Mouse (Mus musculus) thymus, postnatal 36 days (tissue): ENCODE data around the gene Lefty2.
"Not testable (repeated sequence)": the region's sequence is repeated elsewhere in the genome, so short reads cannot be mapped to it uniquely, and the experiment has no call there.

Source experiments
- DNase-seq, 2 experiments: peaks; one replicate each; pipeline ENCODE4 v3.0.0; 2022; ENCODE audit warnings: mixed read lengths in 2 of 2

Lefty2 gene

GRCm38 (mm10) chr1:180936610-180937398, 43.9 kb downstream of the Lefty2 start:
- DNase-seq: not testable (repeated sequence)

- DNase-seq: not testable (repeated sequence)
Measured at GRCm38 (mm10) chr1:180937631-180938030, 44.7 kb downstream of the Lefty2 start.

DNA sequence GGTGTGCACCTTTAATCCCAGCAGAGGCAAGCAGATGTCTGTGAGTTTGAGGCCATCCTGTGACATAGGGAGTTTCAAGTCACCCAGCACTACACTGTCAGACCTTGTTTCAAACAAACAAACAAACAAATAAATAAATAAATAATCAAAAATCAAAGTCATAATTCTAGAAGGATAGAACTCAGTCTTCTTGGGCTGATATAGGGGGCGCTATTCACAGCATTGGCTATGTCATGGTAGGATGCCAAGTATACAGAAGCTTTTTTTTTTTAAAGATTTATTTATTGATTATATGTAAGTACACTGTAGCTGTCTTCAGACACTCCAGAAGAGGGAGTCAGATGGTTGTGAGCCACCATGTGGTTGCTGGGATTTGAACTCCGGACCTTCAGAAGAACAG, 45.9 kb downstream of the Lefty2 start:
- not testable (repeated sequence) for DNase-seq

- DNase-seq: no peak
Measured at GRCm38 (mm10) chr1:180940776-180941460, 48.0 kb downstream of the Lefty2 start.

DNA sequence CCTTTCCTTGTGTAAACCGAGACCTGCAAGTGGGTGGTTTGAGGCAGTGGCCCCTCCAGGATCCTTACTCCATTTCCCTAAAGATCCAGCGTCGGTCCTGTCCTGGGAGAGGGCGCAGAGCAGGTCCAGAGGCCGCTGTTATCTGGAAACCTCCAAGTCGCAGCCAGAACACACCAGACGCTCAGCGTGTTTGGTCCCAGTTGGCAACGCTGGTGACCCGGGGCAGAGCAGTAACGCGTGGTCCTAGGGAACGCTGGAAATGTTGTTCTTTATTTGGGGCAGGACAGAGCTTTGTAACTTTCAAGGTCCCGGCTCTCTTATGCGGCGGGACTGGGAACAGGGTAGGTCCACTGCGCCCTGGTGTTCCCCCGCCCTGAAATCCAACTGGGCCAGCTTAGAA, 48.8 kb downstream of the Lefty2 start:
- peak in 1 of 2 experiments; percentile 19 for DNase-seq

DNA sequence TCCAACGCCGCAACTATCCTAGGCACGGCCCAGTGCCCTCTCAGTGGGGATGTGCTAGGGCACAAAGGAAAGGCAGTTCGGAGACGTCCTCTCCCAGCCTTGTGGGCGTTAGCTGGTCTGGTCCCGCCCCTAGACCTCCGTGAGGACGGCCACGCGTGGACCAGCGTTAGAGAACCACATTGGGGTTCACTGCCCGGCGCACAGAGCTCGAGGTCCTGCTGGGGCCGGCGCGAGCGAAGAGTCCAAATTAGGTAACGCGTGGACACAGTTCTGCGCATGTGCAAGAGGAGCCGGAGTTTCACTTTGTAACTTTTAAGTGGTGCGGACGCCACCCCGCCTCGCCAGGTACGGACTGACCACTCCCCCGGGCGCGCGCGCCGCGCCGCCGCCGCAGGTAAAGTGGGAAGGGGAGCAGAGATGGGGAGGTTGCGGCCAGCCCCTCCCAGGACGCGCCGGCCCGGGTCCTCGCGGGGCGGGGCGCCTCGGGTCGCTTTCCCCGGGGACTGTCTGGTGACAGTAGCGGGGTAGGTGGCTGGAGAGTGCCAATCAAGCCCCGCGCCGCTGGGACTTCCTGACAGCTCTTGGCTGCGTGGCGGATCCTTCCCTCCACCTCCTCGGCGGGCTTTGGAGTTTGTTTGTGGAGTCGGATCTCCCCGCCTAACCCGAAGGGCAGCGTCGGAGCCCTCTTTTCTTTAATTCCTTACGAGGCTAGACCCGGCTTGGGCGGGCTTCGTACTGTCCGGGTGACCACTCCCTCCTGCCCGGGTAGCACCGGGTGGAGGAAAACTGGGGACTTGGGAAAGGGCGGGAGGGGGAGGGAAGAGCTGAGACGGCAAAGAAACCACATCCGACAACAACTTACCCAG, 49.5 kb downstream of the Lefty2 start, which contains the start of gene Tmem63a:
Gene Tmem63a (plus strand): TSS at position 179 of the 866 bp plus-strand sequence.
- peak; percentile 70 to 74 for DNase-seq

DNA sequence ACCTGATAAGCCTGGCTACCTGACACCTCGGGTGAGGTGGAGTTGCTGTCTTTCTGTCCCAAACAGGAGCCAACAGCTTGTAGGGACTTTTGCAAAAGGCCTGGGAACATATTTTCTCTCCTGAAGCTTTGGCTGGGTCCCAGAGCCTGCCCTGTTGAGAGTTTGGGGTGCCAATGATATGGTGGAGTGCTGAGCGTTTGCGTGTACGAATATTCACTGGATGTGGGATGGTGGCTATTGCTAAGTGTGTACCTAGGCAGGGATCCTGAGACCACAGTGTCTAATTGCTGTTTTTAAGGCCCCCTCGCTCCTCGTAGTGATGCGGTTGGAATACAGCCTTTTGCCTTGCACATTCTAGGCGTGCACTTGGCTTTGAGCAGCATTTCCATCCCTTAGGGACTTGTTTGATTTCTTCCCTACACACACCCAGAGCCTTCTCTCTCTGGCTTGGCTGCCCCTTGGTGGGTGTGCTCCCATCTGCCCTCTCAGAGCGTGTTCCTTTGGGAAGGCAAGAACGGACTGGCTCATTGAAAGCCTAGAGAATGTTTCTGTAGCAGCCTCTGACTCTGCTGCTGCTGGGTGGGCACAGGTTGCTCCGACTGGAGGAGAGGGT, 50.2 kb downstream of the Lefty2 start:
- no peak for DNase-seq

- no peak for DNase-seq
Measured at GRCm38 (mm10) chr1:180943896-180944295, 51.0 kb downstream of the Lefty2 start.

- DNase-seq: no peak
Measured at GRCm38 (mm10) chr1:180944553-180944952, 51.6 kb downstream of the Lefty2 start.

DNA sequence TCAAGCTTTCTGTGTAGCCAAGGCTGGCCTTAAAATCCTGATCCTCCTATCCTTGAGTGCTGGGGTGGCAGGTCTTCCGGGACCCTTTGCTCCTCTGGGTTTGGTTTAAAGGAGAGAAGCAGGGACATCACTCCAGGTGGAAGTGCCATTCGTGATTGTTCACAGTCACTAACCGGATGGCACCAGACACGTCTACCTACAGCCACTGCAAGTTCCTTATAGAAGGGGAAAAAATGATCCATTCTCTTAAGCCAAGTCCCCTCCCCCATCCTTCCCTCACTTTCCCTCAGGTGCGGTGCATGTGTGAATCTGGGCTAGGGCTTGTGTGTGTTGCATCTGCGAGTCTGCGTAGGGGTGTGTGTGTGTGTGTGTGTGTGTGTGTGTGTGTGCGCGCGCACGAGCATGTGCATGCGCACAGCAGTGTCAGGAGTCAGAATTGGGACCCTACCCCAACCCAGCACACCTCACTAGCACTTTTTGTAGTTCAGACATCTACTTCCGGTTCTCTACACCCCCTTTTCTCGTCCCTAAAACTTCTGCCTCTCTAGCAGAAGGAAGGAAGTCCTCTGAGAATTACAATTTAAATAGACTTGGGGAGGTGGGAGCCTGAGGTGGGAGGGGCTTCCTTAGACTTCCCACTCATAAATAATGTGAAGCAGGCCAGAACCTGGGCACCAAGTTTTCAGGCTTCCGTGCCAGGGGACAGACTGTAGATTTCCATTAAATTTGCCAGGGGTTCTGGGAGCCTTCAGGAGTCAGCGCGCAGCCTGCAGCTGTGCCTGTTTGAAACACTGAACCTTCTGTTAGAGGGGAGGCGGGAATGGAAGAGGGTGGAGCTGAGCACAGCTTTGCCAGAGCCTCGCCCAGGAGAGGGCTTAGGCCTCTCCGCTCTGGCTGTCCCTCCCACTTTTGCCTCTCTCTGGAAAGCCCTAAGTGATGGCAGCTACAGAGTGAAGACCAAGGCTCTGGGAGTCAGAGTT, 52.4 kb downstream of the Lefty2 start:
- DNase-seq: peak; percentile 36 to 49

GRCm38 (mm10) chr1:180946448-180946847, 53.5 kb downstream of the Lefty2 start:
- DNase-seq: no peak
